Mouse (Mus musculus) stomach, postnatal 0 days (tissue): ENCODE measurements around the gene BC030867.

Experiments
- CTCF ChIP-seq: IDR thresholded peaks from 2 replicates; pipeline ENCODE4 v1.5.1; 2016; ENCODE audit warnings: antibody characterized with exemption, low read depth, mild to moderate bottlenecking, moderate library complexity
- EP300 ChIP-seq: optimal IDR thresholded peaks from 2 replicates; pipeline ENCODE3; 2016; ENCODE audit warnings: antibody characterized with exemption

DNA sequence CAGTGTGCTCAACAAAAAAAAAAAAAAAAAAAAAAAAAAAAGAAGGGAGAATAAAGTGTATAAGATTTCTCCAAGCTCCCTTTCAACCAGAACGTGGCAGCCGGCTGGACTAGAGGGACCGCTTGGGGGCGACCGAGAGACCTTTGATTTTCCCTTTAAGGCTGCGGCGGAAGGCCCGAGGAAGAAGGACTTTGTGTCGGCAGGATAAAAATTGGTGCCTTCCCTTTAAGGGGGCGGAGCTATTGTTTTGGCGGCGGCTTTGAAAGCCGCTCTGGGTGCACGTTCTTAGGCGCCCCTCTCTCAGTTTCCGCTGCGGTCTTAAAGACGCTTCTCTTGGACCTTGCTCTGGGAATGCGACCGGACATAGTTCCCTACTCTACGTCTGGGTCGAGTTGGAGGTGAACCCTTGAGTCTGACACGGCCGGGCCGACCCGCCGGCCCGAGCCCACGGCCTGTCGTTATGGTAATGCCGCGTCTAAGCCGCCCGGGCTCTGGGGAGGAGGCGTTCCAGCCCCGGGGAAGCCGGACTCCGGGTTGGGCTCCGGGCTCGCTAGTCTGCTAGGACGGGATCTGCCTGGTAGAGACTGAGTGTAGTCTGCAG lies at the start of gene BC030867:
- TF ChIP-seq CTCF (peak; percentile 85), EP300 (no peak)
